ENCODE assay signal across 14 mouse cellular contexts in genomic region chr16:72563196-72563963, GRCm38 (mm10).
DNase-seq lines count a peak whose midpoint lies in the region; ATAC-seq lines count a peak whose summit lies in the region.
"Had no signal": no experiment of that assay in that cellular context is flagged by ENCODE, and none has a peak within 500 bp of the region (broad histone marks: within the 10 kb centered on the region; RNA-seq: fewer than 3 reads in every experiment).

No protein-coding gene starts in this region.

- 18% methylated on average over 15 of the region's 15 CpGs for WGBS in heart, embryonic 10.5 days
- WGBS in embryonic facial prominence, embryonic 10.5 days: 24% methylated on average over 15 of the region's 15 CpGs
- WGBS in hindbrain, embryonic 14.5 days: 20% methylated on average over 15 of the region's 15 CpGs
- 20% methylated on average over 15 of the region's 15 CpGs for WGBS in midbrain, embryonic 15.5 days

- H3K4me2 ChIP-seq in hindbrain, embryonic 14.5 days (replicated peaks): peak overlapping the region; percentile 32
- H3K4me2 ChIP-seq in midbrain, embryonic 15.5 days: peak overlapping the region; percentile 19
- H3K4me2 ChIP-seq: lung, embryonic 15.5 days had no signal

- H3K9me3 ChIP-seq in heart, embryonic 10.5 days: no peaks in the 10 kb centered on the region
- H3K9me3 ChIP-seq in embryonic facial prominence, embryonic 10.5 days: no peaks in the 10 kb centered on the region
- no peaks in the 10 kb centered on the region for H3K9me3 ChIP-seq in hindbrain, embryonic 14.5 days (ENCODE audit: control insufficient read depth, low read length)
- H3K9me3 ChIP-seq in midbrain, embryonic 15.5 days: no peaks in the 10 kb centered on the region
- H3K9me3 ChIP-seq: lung, embryonic 15.5 days; megakaryocyte, embryonic 14.5 days had no signal

- intact Hi-C loops in gastrocnemius, postnatal 36 days (cut with DNase I): no loop called here

- H3K36me3 ChIP-seq in heart, embryonic 10.5 days: no peaks in the 10 kb centered on the region
- no peaks in the 10 kb centered on the region for H3K36me3 ChIP-seq in embryonic facial prominence, embryonic 10.5 days (replicated peaks)
- H3K36me3 ChIP-seq in hindbrain, embryonic 14.5 days (replicated peaks; ENCODE audit: control insufficient read depth, insufficient read depth): no peaks in the 10 kb centered on the region
- no peaks in the 10 kb centered on the region for H3K36me3 ChIP-seq in midbrain, embryonic 15.5 days (replicated peaks)
- H3K36me3 ChIP-seq: lung, embryonic 15.5 days had no signal

- 0 out of 2 replicates have a peak, but pooled peaks cover 7% of the 10 kb centered on the region for H3K4me1 ChIP-seq in heart, embryonic 10.5 days
- H3K4me1 ChIP-seq in embryonic facial prominence, embryonic 10.5 days: peaks cover 8% of the 10 kb centered on the region
- H3K4me1 ChIP-seq in hindbrain, embryonic 14.5 days (replicated peaks; ENCODE audit: control insufficient read depth, insufficient read depth, low read length): peaks cover 10% of the 10 kb centered on the region
- H3K4me1 ChIP-seq in midbrain, embryonic 15.5 days: peaks cover 17% of the 10 kb centered on the region
- H3K4me1 ChIP-seq: lung, embryonic 15.5 days; megakaryocyte, embryonic 14.5 days had no signal

- H3K9ac ChIP-seq in hindbrain, embryonic 14.5 days: peak overlapping the region; percentile 21; the same call in 1 of the 2 replicates
- H3K9ac ChIP-seq in midbrain, embryonic 15.5 days: 0 out of 2 replicates have a peak overlapping the region, but pooled peaks have one; percentile 13
- H3K9ac ChIP-seq: lung, embryonic 15.5 days had no signal

- H3K27ac ChIP-seq in heart, embryonic 10.5 days: no peak overlapping the region
- no peak overlapping the region for H3K27ac ChIP-seq in embryonic facial prominence, embryonic 10.5 days (replicated peaks)
- H3K27ac ChIP-seq in hindbrain, embryonic 14.5 days: peak overlapping the region; percentile 0; the same call in 1 of the 2 replicates
- H3K27ac ChIP-seq in midbrain, embryonic 15.5 days: no peak overlapping the region
- H3K27ac ChIP-seq: lung, embryonic 15.5 days had no signal

- no peaks in the 10 kb centered on the region for H3K27me3 ChIP-seq in heart, embryonic 10.5 days (ENCODE audit: insufficient read depth, poor library complexity, severe bottlenecking)
- peaks cover 7% of the 10 kb centered on the region for H3K27me3 ChIP-seq in embryonic facial prominence, embryonic 10.5 days (replicated peaks; ENCODE audit: low read depth, poor library complexity, severe bottlenecking)
- H3K27me3 ChIP-seq in hindbrain, embryonic 14.5 days (ENCODE audit: control insufficient read depth, insufficient read depth, low read length): no peaks in the 10 kb centered on the region
- no peaks in the 10 kb centered on the region for H3K27me3 ChIP-seq in midbrain, embryonic 15.5 days (replicated peaks)
- H3K27me3 ChIP-seq: lung, embryonic 15.5 days; megakaryocyte, embryonic 14.5 days had no signal

- H3K4me3 ChIP-seq in heart, embryonic 10.5 days: peak overlapping the region; percentile 16; the same call in 1 of the 2 replicates
- H3K4me3 ChIP-seq in embryonic facial prominence, embryonic 10.5 days: 0 out of 2 replicates have a peak overlapping the region, but pooled peaks have one; percentile 9
- H3K4me3 ChIP-seq in hindbrain, embryonic 14.5 days (replicated peaks; ENCODE audit: low read length): no peak overlapping the region
- no peak overlapping the region for H3K4me3 ChIP-seq in midbrain, embryonic 15.5 days
- H3K4me3 ChIP-seq: lung, embryonic 15.5 days; megakaryocyte, embryonic 14.5 days had no signal

- ATAC-seq in hindbrain, embryonic 14.5 days (ENCODE audit: low FRiP score): no peak
- peak; percentile 67; the same call in 1 of the 2 replicates for ATAC-seq in midbrain, embryonic 15.5 days (replicated peaks)

- no peak for DNase-seq in heart, embryonic 10.5 days (ENCODE audit: low spot score)
- DNase-seq in heart, adult 8-10 months (ENCODE audit: low spot score): no peak
- DNase-seq in embryonic facial prominence, embryonic 10.5 days (ENCODE audit: low spot score): no peak
- no peak for DNase-seq in hindbrain, embryonic 14.5 days (ENCODE audit: low spot score)
- no peak for DNase-seq in urinary bladder, adult 2 months (ENCODE audit: low spot score)
- no peak for DNase-seq in gastrocnemius, postnatal 36 days
- DNase-seq in cerebellum, adult 11-12 months: no peak
- DNase-seq: adrenal gland, adult 8-10 months; cerebellum, postnatal 25 days; gastrocnemius, postnatal 14 days; heart, postnatal 36 days had no signal

Comparison
In these comparisons a context has a peak if more than half of its experiments do, and no peak if none do; other contexts are left out.
1. H3K4me3 ChIP-seq: peak in heart, embryonic 10.5 days (single experiment) and embryonic facial prominence, embryonic 10.5 days (single experiment); none in hindbrain, embryonic 14.5 days (single experiment) and midbrain, embryonic 15.5 days (single experiment).